Mouse (Mus musculus) fibroblast of lung, adult 2 months (primary cell): ENCODE results near the gene Trim5.
"Not testable (repeated sequence)": the region's sequence is repeated elsewhere in the genome, so short reads cannot be mapped to it uniquely, and the experiment has no call there.

Experiments used
- DNase-seq: peaks from one replicate; pipeline ENCODE4 v3.0.0-alpha.2; 2011; ENCODE audit warnings: low read depth

The Trim5 gene

GRCm38 (mm10) chr7:104287576-104288443 is at the start of gene Trim5:
Trim5 (minus strand) TSS chr7:104288094.
- not testable (repeated sequence) for DNase-seq

GRCm38 (mm10) chr7:104335547-104335946 is 47.7 kb upstream of the Trim5 start:
- not testable (repeated sequence) for DNase-seq

- not testable (repeated sequence) for DNase-seq
These were observed 41.3 kb upstream of the Trim5 start, which contains the start of gene Trim34b for GRCm38 (mm10) chr7:104329171-104329570. Trim34b (plus strand) TSS chr7:104329471.

GRCm38 (mm10) chr7:104322028-104322427 is 34.1 kb upstream of the Trim5 start:
- no peak for DNase-seq

GRCm38 (mm10) chr7:104315369-104316080 is 27.6 kb upstream of the Trim5 start, which contains the start of gene Trim12a:
Trim12a (minus strand) TSS chr7:104315466.
- DNase-seq = not testable (repeated sequence)

GRCm38 (mm10) chr7:104314796-104315353 is 27.0 kb upstream of the Trim5 start:
- DNase-seq = peak; percentile 21

- no peak for DNase-seq
These were observed 3.9 kb upstream of the Trim5 start for GRCm38 (mm10) chr7:104291638-104292400.

- DNase-seq = no peak
These were observed 2.7 kb upstream of the Trim5 start for GRCm38 (mm10) chr7:104290641-104291040.

GRCm38 (mm10) chr7:104279361-104279760 is 8.5 kb downstream of the Trim5 start:
- DNase-seq = not testable (repeated sequence)

GRCm38 (mm10) chr7:104265335-104265734 is 22.6 kb downstream of the Trim5 start:
- DNase-seq = not testable (repeated sequence)

- DNase-seq = not testable (repeated sequence)
These were observed 27.5 kb downstream of the Trim5 start for GRCm38 (mm10) chr7:104260380-104260779.

- DNase-seq = peak; percentile 73
These were observed 43.4 kb downstream of the Trim5 start, which contains the start of gene Trim34a for GRCm38 (mm10) chr7:104244287-104245181. Trim34a (plus strand) TSS chr7:104244457.

GRCm38 (mm10) chr7:104243616-104244015 is 44.3 kb downstream of the Trim5 start:
- no peak for DNase-seq

GRCm38 (mm10) chr7:104240857-104241256 is 47.0 kb downstream of the Trim5 start:
- DNase-seq = no peak

GRCm38 (mm10) chr7:104231203-104231602 is 56.7 kb downstream of the Trim5 start:
- no peak for DNase-seq

- DNase-seq = peak; percentile 56
These were observed 69.0 kb downstream of the Trim5 start, which contains the start of gene Trim6 for GRCm38 (mm10) chr7:104218701-104219569. Trim6 (plus strand) TSS chr7:104218793.

GRCm38 (mm10) chr7:104217881-104218280 is 70.0 kb downstream of the Trim5 start:
- no peak for DNase-seq

GRCm38 (mm10) chr7:104216011-104216535 is 71.8 kb downstream of the Trim5 start:
- DNase-seq = no peak
